Mouse (Mus musculus) CD4-positive, CD25-positive, alpha-beta regulatory T cell, adult 4 months (primary cell): Measurements from ENCODE around the gene Tnnt1. TPM values are rescaled to one million over a fixed set of nuclear protein-coding genes. Genes with fewer than 3 reads are reported as not detected.

Experiments used
- ATAC-seq: one replicate; pipeline ENCODE4 v1.8.0; 2017
- polyA plus RNA-seq, 2 experiments: library from polyadenylated mRNA; unstranded; fragments of 100-300 nt; shearing (Covaris generic); gene quantifications; one replicate each; pipeline ENCODE4 v1.2.1; 2017

The Tnnt1 gene
- polyA plus RNA-seq, 2 experiments from 2014 or later: 6.9 to 8.3 TPM

DNA sequence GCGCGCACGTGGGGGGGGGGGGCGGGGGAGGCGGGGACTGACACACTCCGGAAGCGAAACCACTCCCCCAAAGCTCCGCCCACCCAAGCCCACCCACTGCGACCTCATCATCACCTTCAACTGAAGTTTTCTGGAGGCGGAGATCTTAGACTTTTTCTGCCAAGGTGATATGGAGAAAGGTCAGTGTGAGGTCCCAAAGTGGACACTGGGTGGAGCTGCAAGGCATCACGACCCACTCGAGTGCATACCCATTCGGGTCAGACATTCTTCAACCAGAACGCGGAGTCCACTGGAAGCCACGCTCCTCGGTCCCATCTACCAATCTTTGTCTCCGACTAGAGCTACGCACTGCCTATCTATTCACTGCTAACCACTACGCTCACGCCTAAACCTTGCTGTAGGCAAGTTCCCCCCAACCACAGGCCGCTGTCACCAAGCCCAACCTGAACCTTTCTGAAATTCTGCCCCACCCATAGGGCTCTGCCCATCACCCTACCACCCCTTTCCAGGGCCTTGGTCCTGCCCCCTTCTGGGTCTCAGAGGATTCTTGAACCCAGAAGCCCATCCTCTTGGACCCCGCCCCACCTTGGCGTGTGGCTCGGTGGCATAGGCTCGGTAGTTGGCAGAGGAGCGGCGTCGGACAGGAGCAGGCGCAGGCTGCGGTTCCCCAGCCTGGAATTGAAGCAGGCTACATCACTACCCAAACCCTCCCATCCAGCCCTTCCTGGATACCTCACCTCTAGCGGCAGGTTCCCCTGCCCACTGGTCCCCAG, 5.2 kb upstream of the Tnnt1 start:
- no peak for ATAC-seq

DNA sequence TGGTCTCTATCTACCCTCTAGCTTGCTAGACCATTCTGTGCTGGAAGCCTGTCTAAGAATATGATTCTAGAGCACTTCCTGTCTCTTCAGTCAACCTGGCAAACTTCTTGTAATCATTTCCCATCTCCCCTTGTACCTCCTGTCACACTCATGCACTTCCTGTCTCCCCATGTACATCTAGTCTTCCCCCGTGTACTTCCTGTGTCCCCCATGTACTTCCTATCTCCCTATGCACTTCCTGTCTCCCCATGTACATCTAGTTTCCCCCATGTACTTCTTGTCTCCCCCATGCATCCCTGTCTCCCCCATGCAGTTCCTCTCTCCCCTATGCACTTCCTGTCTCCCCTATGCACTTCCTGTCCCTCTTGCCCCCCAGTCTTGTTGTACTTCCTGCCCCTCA, 2.3 kb upstream of the Tnnt1 start:
- ATAC-seq: peak; percentile 91

GRCm38 (mm10) chr7:4515853-4516252, 329 bp downstream of the Tnnt1 start:
- ATAC-seq: no peak

GRCm38 (mm10) chr7:4513829-4514712, 2.1 kb downstream of the Tnnt1 start:
- ATAC-seq: no peak

DNA sequence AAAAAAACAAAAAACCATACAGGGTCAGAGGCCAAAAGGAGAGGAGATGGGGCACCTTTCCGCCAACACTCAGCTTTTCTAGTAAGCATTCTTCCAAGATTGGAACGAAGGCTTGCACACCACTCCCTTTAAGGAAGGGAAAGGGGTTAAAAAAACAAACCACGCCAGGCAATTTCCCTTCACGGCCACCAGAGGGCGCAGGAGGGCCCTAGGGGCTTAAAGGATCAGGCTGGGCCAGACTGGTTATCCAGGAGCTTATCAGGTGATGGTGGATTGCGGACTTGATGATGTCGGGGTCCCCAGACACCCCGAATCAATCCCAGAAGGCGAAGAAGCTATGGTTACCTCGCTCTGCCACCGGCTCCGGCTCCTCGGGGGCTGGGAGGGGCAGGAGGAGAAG, 2.9 kb downstream of the Tnnt1 start:
- ATAC-seq: peak; percentile 52

GRCm38 (mm10) chr7:4511489-4512224, 4.5 kb downstream of the Tnnt1 start:
- no peak for ATAC-seq

DNA sequence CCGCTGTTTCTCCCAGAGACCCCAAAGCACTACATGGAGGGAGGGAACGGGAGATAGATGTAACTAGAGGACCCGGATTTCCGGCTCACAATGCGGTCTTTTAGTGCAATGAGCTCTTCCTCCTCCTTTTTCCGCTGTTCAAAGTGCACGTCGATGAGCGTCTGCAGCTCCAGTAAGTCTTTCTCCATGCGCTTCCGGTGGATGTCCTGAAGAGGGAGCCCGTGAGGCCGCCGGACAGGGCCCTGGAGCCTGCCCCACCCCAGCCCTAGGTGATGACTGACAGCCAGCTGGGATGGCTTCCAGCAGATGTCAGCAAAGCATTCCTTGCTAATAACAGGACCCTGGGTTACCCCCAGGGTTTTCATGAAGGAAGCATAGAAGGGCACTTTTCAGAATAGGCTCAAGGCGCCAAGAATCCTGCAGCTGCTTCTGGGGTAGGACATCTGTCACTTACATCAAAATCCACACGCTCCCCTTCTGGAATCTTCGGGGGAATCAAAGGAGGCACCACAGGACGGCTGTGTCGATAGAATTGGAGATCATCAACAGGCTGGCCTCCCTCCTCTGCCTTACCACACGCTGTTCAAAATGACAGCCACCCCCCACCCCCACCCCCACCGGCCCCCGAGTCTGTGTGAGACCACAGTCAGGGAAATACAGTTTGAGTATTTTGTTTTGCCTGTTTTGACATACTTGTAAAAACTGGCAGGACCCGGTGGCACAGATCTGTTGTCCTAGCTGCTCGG, 6.1 kb downstream of the Tnnt1 start:
- ATAC-seq: peak; percentile 94

GRCm38 (mm10) chr7:4508739-4509116, 7.5 kb downstream of the Tnnt1 start:
- ATAC-seq: no peak

DNA sequence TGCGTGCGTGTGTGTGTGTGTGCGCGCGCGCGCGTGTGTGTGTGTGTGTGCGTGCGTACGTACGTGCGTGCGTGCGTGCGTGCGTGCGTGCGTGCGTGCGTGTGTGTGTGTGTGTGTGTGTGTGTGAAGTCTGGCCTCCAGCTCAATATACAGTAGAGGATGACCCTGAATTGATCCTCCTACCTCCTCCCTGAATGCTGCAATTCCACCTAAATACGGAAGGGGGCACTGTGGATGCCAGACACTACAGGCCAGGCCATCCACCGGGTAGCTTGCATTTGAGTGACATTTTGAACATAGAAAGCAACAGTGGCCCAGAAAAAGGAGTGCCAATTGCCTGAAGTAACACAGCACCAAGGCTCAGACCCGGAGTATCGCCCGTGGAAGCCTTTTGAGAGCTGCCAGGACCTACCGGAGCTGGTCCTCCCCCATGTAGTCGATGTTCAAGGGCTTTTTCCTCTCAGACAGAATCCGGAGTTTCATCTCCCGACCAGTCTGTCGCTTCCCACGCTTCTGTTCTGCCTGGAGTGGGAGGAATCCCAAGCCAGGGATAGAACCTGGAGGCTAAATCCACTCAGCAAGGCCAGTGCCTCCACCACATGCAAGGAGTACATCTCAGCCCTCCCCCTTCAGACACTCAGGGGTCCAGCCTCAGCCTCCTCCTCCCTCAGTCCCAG, 8.0 kb downstream of the Tnnt1 start:
- ATAC-seq: no peak

- no peak for ATAC-seq
Measured at GRCm38 (mm10) chr7:4507220-4507619, 9.0 kb downstream of the Tnnt1 start.

DNA sequence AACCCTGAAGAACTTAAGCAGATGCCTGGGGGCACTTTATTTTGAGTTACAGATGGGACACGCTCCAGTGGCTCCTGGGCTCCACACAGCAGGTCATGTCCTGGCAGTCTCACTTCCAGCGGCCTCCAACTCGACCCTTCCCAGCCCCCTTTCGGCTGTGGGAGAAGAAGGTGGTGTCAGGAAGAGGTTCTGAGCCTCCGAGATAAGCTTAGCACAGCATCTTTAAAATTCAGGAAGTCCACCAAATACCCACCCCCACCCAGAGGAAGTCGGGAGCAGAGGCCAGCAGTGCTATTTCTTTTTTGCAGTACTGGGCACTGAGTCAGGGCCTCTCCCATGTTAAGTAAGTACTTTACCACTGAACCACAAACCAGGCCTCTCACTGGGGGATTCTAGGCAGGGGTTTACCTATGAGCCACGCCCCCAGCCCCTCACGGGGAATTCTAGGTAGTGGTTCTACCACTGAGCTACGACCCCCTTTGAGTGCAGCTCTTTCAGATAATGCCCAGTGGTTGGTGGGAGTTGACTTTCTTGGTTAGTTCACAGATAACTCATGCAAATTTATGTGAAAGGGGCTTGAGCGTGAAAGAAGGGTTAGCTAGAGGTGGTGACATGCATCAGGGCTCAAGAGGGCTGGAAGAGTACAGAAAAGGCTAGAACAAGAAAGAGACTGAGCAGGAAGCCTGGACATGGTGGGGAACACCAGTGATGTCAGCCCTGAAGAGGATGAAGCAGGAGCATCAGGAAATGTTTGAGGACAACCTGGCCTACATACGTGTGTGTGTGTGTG, 11.3 kb downstream of the Tnnt1 start:
- ATAC-seq: no peak

DNA sequence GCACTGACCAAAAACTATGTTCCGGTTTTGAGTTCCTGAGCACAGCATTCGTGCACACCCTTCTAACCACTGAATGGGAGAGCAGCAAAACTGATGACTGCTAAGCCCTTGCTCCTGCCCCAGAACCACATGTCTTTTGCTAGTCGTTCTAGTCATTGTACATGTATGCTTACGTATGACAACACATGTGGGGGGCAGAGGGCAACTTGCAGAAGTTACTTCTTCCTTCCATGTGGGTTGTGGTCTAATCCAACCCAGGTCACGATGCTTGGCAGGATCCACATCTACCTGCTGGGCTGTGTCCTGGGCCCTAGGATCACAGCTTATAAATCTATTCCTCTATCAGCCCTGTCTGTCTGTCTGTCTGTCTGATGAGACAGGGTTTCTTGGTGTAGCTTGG, 12.3 kb downstream of the Tnnt1 start:
- ATAC-seq: no peak

- no peak for ATAC-seq
Measured at GRCm38 (mm10) chr7:4503100-4503499, 13.1 kb downstream of the Tnnt1 start.

- ATAC-seq: no peak
Measured at GRCm38 (mm10) chr7:4502421-4503090, 13.6 kb downstream of the Tnnt1 start.

DNA sequence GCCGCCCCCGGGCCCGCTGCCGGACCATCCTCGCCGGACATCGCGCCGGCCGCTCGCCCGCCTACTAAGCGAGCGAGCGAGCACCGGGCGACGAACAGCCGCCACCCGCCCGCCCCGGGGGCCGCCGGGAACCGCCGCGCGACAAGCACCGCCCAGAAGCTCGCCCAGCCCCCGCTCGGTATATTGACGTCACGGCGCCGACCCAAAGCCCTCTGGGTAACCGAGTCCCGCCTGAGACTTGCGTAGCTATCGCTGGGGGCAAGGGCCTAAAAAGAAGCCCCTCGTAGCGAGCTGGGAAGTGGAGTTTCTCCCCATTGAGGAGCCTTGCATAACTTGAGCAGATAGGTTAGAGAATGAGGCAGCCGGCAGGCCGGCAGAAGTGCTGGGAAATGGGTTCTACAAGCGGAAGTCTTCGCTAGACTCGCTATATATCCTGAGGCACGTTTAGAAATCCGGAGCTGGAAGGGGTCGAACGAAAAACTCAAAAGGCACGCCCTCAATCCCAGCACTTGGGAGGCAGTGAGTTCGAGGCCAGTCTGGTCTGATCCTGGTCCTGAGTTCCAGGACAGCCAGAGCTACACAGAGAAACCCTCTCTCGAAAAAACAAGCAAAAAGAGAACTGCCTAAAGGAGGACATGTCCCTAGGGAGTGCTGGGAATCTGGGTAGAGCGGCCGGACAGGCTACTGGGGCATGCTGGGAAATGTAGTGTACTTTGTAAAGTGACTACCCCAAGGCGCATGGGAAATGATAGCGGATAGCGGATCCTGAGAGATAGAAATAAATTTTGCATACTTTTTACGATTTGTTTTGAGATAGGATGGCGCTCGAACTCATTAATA, 14.4 kb downstream of the Tnnt1 start, which contains the start of gene Ppp1r12c:
Ppp1r12c (minus strand) TSS at position 123 of the 840 bp plus-strand sequence.
- peak; percentile 91 for ATAC-seq

DNA sequence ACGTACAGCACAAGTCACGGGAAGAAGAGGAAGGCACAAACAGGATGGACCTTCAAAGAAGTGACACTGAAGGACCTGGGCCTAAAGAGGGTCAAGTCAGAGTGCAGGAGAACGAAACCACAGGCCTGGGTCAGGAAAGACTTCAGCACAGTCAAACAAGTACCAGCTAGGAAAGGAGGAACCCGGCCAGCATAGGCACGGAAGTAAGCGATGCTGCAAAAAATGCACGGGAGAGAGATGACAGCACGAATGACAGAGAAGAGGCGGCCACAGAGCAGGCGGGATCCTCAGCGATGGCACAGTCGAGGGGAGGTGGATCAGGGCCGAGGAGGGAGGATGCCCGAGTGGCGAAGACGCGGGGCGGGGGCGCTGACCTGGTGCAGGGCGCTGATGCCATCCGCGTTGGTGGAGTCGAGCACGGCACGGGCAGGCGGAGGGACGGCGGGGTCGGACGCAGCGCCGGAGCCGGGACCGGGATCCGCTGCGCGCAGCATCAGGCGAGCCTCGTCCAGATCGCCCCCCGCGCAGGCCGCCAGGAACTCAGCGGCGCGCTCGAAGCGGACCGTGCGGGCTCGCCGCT, 15.2 kb downstream of the Tnnt1 start:
- ATAC-seq: peak; percentile 52

GRCm38 (mm10) chr7:4499034-4499433, 17.1 kb downstream of the Tnnt1 start:
- no peak for ATAC-seq

GRCm38 (mm10) chr7:4498251-4498650, 17.9 kb downstream of the Tnnt1 start:
- no peak for ATAC-seq
